Mouse (Mus musculus): Measurements from ENCODE around the gene Epb42. TPM values are rescaled to one million over a fixed set of nuclear protein-coding genes. Genes with fewer than 3 reads are reported as not detected.

Gene Epb42
- polyA plus RNA-seq (2015; fragmentation: Nextera tagmentation; extraction: Ambion mirVana): 0.35 and 0.37 TPM in 2 replicates

GRCm38 (mm10) chr2:121036733-121037341, at the start of gene Epb42:
Gene Epb42, minus strand, starts transcription at chr2:121037072.
- WGBS: 70% methylated on average over 5 of the region's 5 CpGs
- no peaks in the 10 kb centered on the region for H3K4me1 ChIP-seq (replicated peaks)
- H3K36me3 ChIP-seq: no peaks in the 10 kb centered on the region
- no peaks in the 10 kb centered on the region for H3K27me3 ChIP-seq
- no peak within 1 kb of the TSS for H3K4me2 ChIP-seq
- H3K9me3 ChIP-seq: no peaks in the 10 kb centered on the region
- no peak for ATAC-seq (ENCODE audit: low FRiP score, low read depth)
- no peak within 1 kb of the TSS for H3K4me3 ChIP-seq
- H3K27ac ChIP-seq (replicated peaks): no peak within 1 kb of the TSS
- no peak within 1 kb of the TSS for H3K9ac ChIP-seq

- no peak for ATAC-seq (ENCODE audit: low FRiP score, low read depth)
- H3K4me1 ChIP-seq (replicated peaks): no peaks in the 10 kb centered on the region
- H3K9me3 ChIP-seq: no peaks in the 10 kb centered on the region
- no peak within 1 kb of the TSS for H3K4me3 ChIP-seq
- no peak within 1 kb of the TSS for H3K4me2 ChIP-seq
- no peak within 1 kb of the TSS for H3K27ac ChIP-seq (replicated peaks)
- no peaks in the 10 kb centered on the region for H3K27me3 ChIP-seq
- no peak within 1 kb of the TSS for H3K9ac ChIP-seq
- WGBS: 58% methylated on average over 6 of the region's 6 CpGs
- no peaks in the 10 kb centered on the region for H3K36me3 ChIP-seq
Measured at GRCm38 (mm10) chr2:121085480-121086185, 48.8 kb upstream of the Epb42 start, which contains the start of gene Tgm5. Gene Tgm5, minus strand, starts transcription at chr2:121085841.

- whole genome bisulfite sequencing: 96% methylated on average over 1 of the region's 1 CpGs
- Histone ChIP-seq H3K4me1 (replicated peaks) (no peaks in the 10 kb centered on the region), H3K9ac (no peak overlapping the region)
Measured at GRCm38 (mm10) chr2:121082626-121083025, 45.8 kb upstream of the Epb42 start.

GRCm38 (mm10) chr2:121074747-121075146, 37.9 kb upstream of the Epb42 start:
- Histone ChIP-seq H3K9ac (no peak overlapping the region), H3K4me2 (no peak overlapping the region), H3K27ac (replicated peaks) (no peak overlapping the region), H3K36me3 (no peaks in the 10 kb centered on the region), H3K4me1 (replicated peaks) (no peaks in the 10 kb centered on the region), H3K4me3 (no peak overlapping the region), H3K27me3 (no peaks in the 10 kb centered on the region), H3K9me3 (no peaks in the 10 kb centered on the region)
- no peak for ATAC-seq (ENCODE audit: low FRiP score, low read depth)
- 86% methylated on average over 7 of the region's 7 CpGs for WGBS

More at GRCm38 (mm10) chr2:121082626-121083025, 45.8 kb upstream of the Epb42 start:
- H3K27me3 ChIP-seq: no peaks in the 10 kb centered on the region
- no peak for ATAC-seq (ENCODE audit: low FRiP score, low read depth)
- H3K9me3 ChIP-seq: no peaks in the 10 kb centered on the region
- H3K4me2 ChIP-seq: no peak overlapping the region
- no peak overlapping the region for H3K27ac ChIP-seq (replicated peaks)
- H3K4me3 ChIP-seq: no peak overlapping the region
- no peaks in the 10 kb centered on the region for H3K36me3 ChIP-seq

GRCm38 (mm10) chr2:121071871-121072270, 35.0 kb upstream of the Epb42 start:
- H3K27ac ChIP-seq (replicated peaks): no peak overlapping the region
- no peaks in the 10 kb centered on the region for H3K4me1 ChIP-seq (replicated peaks)
- no peaks in the 10 kb centered on the region for H3K36me3 ChIP-seq
- H3K9ac ChIP-seq: no peak overlapping the region
- H3K9me3 ChIP-seq: no peaks in the 10 kb centered on the region
- no peak overlapping the region for H3K4me3 ChIP-seq
- no peak overlapping the region for H3K4me2 ChIP-seq
- 84% methylated on average over 6 of the region's 6 CpGs for WGBS
- no peak for ATAC-seq (ENCODE audit: low FRiP score, low read depth)
- no peaks in the 10 kb centered on the region for H3K27me3 ChIP-seq

GRCm38 (mm10) chr2:121069506-121069905, 32.6 kb upstream of the Epb42 start:
- H3K9me3 ChIP-seq: no peaks in the 10 kb centered on the region
- no peaks in the 10 kb centered on the region for H3K27me3 ChIP-seq
- H3K4me1 ChIP-seq (replicated peaks): no peaks in the 10 kb centered on the region
- H3K4me2 ChIP-seq: no peak overlapping the region
- ATAC-seq (ENCODE audit: low FRiP score, low read depth): no peak
- no peaks in the 10 kb centered on the region for H3K36me3 ChIP-seq
- H3K4me3 ChIP-seq: no peak overlapping the region
- WGBS: 63% methylated on average over 6 of the region's 6 CpGs
- no peak overlapping the region for H3K27ac ChIP-seq (replicated peaks)
- no peak overlapping the region for H3K9ac ChIP-seq

- 52% methylated on average over 4 of the region's 4 CpGs for WGBS
- no peak overlapping the region for H3K4me3 ChIP-seq
- no peak for ATAC-seq (ENCODE audit: low FRiP score, low read depth)
Measured at GRCm38 (mm10) chr2:121067116-121067515, 30.2 kb upstream of the Epb42 start.

GRCm38 (mm10) chr2:121061315-121061714, 24.4 kb upstream of the Epb42 start:
- no peaks in the 10 kb centered on the region for H3K4me1 ChIP-seq (replicated peaks)
- H3K9me3 ChIP-seq: no peaks in the 10 kb centered on the region
- no peak overlapping the region for H3K9ac ChIP-seq
- H3K4me2 ChIP-seq: no peak overlapping the region
- no peak overlapping the region for H3K4me3 ChIP-seq
- ATAC-seq (ENCODE audit: low FRiP score, low read depth): no peak
- no peaks in the 10 kb centered on the region for H3K36me3 ChIP-seq
- 89% methylated on average over 2 of the region's 2 CpGs for WGBS
- no peak overlapping the region for H3K27ac ChIP-seq (replicated peaks)
- no peaks in the 10 kb centered on the region for H3K27me3 ChIP-seq

More at GRCm38 (mm10) chr2:121067116-121067515, 30.2 kb upstream of the Epb42 start:
- Histone ChIP-seq H3K9ac (no peak overlapping the region), H3K9me3 (no peaks in the 10 kb centered on the region), H3K27me3 (no peaks in the 10 kb centered on the region), H3K27ac (replicated peaks) (no peak overlapping the region), H3K4me2 (no peak overlapping the region), H3K4me1 (replicated peaks) (no peaks in the 10 kb centered on the region), H3K36me3 (no peaks in the 10 kb centered on the region)

DNA sequence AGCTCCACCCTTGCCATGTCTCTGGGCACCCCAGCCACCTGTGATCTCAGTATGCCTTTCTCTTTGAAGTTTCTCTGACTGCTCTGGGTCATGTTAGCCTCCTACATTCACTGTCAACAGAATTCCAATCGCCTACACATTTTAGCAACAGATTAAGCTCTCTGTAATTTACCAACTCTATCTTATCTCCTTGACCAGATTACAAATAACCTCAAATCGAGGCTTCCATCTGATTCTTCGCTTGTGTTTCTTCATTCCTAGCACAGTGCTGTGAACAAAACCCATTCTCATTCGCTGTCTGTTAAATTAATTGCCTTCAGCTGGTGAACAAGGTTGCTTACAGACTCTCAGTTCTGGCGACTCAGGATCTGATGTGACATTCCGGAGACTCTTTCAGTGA, 21.1 kb upstream of the Epb42 start:
- Histone ChIP-seq H3K4me3 (no peak overlapping the region), H3K27ac (replicated peaks) (no peak overlapping the region), H3K4me2 (no peak overlapping the region), H3K27me3 (no peaks in the 10 kb centered on the region), H3K36me3 (no peaks in the 10 kb centered on the region), H3K4me1 (replicated peaks) (no peaks in the 10 kb centered on the region), H3K9ac (no peak overlapping the region), H3K9me3 (no peaks in the 10 kb centered on the region)
- ATAC-seq (ENCODE audit: low FRiP score, low read depth): no peak
- 78% methylated on average over 6 of the region's 6 CpGs for WGBS

DNA sequence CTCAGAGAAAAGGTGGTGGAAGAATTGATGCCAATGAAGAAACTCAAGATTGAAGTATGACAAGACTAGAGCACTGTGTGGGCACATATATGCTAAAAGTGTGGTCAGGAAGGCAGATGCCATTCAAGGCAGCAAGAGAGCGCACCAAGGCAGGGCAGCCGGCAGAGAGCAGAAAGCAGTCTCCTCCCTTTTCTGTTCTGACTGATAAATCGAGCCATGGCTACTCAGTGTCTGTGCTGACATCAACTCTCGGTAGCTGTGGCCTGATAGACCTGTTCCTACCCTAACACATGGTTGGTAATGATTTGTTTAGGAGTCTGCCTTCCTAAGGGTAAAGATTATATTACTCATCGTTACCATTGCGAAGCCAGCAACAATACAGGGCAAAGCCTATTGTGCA, 19.0 kb upstream of the Epb42 start:
- H3K9ac ChIP-seq: no peak overlapping the region
- 92% methylated on average over 6 of the region's 6 CpGs for WGBS
- ATAC-seq (ENCODE audit: low FRiP score, low read depth): no peak
- H3K36me3 ChIP-seq: no peaks in the 10 kb centered on the region
- H3K4me1 ChIP-seq (replicated peaks): no peaks in the 10 kb centered on the region
- no peak overlapping the region for H3K27ac ChIP-seq (replicated peaks)
- H3K4me3 ChIP-seq: no peak overlapping the region
- no peaks in the 10 kb centered on the region for H3K27me3 ChIP-seq
- H3K9me3 ChIP-seq: no peaks in the 10 kb centered on the region
- no peak overlapping the region for H3K4me2 ChIP-seq

- no peak for ATAC-seq (ENCODE audit: low FRiP score, low read depth)
- Histone ChIP-seq H3K4me2 (no peak overlapping the region), H3K9ac (no peak overlapping the region), H3K4me3 (no peak overlapping the region), H3K9me3 (no peaks in the 10 kb centered on the region), H3K4me1 (replicated peaks) (no peaks in the 10 kb centered on the region), H3K36me3 (no peaks in the 10 kb centered on the region), H3K27me3 (no peaks in the 10 kb centered on the region), H3K27ac (replicated peaks) (no peak overlapping the region)
- WGBS: 80% methylated on average over 2 of the region's 2 CpGs
Measured at GRCm38 (mm10) chr2:121054060-121054459, 17.2 kb upstream of the Epb42 start.

- no peak for ATAC-seq (ENCODE audit: low FRiP score, low read depth)
- Histone ChIP-seq H3K27ac (replicated peaks) (no peak overlapping the region), H3K4me3 (no peak overlapping the region), H3K4me2 (no peak overlapping the region), H3K36me3 (no peaks in the 10 kb centered on the region), H3K9me3 (no peaks in the 10 kb centered on the region), H3K27me3 (no peaks in the 10 kb centered on the region), H3K9ac (no peak overlapping the region), H3K4me1 (replicated peaks) (no peaks in the 10 kb centered on the region)
- WGBS: 92% methylated on average over 5 of the region's 5 CpGs
Measured at GRCm38 (mm10) chr2:121052176-121052575, 15.3 kb upstream of the Epb42 start.

Measured in hindbrain, embryonic 15.5 days (tissue).